Mouse (Mus musculus) CH12.LX (cell line): Measurements from ENCODE around the gene Tal1.

ENCODE experiments used
- CHD1 ChIP-seq: IDR thresholded peaks from 2 replicates; pipeline ENCODE4 v1.6.1; 2012; ENCODE audit warnings: low read depth, low read length, improper control_type of control experiment, inconsistent platforms
- CHD2 ChIP-seq: IDR thresholded peaks from 2 replicates; pipeline ENCODE4 v1.6.1; 2011; ENCODE audit warnings: low read length, improper control_type of control experiment
- CTCF ChIP-seq, 2 experiments: IDR thresholded peaks in 1 of 2; conservative IDR thresholded peaks in 1 of 2; 2 replicates each; pipeline ENCODE4 v1.5.1; 2011 to 2012; ENCODE audit warnings: low read depth in 2 of 2, low read length in 2 of 2, improper control_type of control experiment in 1 of 2, inconsistent platforms in 1 of 2, mild to moderate bottlenecking in 1 of 2, moderate library complexity in 1 of 2
- ELF1 ChIP-seq: IDR thresholded peaks from 2 replicates; pipeline ENCODE4 v1.6.1; 2014; ENCODE audit warnings: low read depth, mild to moderate bottlenecking, inconsistent platforms, low read length, improper control_type of control experiment
- EP300 ChIP-seq: IDR thresholded peaks from 2 replicates; pipeline ENCODE4 v1.6.1; 2011; ENCODE audit warnings: low read length, improper control_type of control experiment
- MYC ChIP-seq: IDR thresholded peaks from 2 replicates; pipeline ENCODE4 v1.6.1; 2011; ENCODE audit warnings: low read depth, mild to moderate bottlenecking, improper control_type of control experiment, low read length
- NELFE ChIP-seq: IDR thresholded peaks from 2 replicates; pipeline ENCODE4 v1.6.1; 2011; ENCODE audit warnings: low read depth, low read length, improper control_type of control experiment
- POLR2A ChIP-seq: IDR thresholded peaks from 2 replicates; pipeline ENCODE4 v1.6.1; 2011; ENCODE audit warnings: low read depth, mild to moderate bottlenecking, improper control_type of control experiment, low read length
- SIN3A ChIP-seq: IDR thresholded peaks from 2 replicates; pipeline ENCODE4 v1.6.1; 2012; ENCODE audit warnings: low read length, improper control_type of control experiment, inconsistent platforms
- TCF12 ChIP-seq: IDR thresholded peaks from 2 replicates; pipeline ENCODE4 v1.6.1; 2014; ENCODE audit warnings: low read depth, mild to moderate bottlenecking, inconsistent platforms, low read length, improper control_type of control experiment
- USF1 ChIP-seq: IDR thresholded peaks from 2 replicates; pipeline ENCODE4 v1.6.1; 2014; ENCODE audit warnings: low read depth, mild to moderate bottlenecking, inconsistent platforms, low read length, improper control_type of control experiment
- USF2 ChIP-seq: conservative IDR thresholded peaks from 2 replicates; pipeline ENCODE4 v1.6.1; 2011; ENCODE audit warnings: low read depth, low read length, improper control_type of control experiment

DNA sequence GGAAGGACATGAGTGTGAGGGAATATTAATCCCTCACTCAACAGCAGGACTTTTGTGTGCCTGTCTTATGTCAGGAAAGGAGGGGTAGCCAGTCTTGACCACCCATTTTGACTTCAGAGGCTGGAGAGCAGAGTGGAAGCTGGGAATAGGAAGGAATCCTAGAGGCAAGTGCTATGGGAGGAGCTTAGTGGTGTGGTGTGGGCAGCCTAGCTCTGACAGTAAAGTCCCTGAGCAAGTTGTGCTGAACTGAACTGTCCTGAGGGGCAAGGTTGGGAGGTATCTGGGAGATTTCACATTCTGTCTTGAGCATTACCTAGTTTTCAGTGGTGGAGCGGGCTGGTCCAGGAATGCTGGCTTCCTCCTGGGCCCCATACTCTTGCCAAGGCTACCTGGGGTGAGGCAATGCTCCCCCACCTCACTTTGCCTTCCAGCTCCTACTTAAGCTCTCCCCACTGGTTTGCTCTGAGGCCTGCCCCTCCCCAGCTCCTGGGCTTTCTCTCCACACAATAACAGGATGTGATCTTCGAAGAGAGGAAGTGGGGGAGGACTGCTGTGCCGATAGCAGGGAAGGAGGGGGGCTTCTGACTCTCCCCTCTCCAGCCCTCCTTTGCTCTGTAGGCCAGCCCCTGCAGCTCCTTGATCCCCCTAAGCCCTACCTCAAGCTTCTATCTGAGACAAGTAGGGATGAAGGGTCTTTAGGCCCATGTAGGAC, 19.1 kb downstream of the Tal1 start:
- TF ChIP-seq NELFE (no peak), USF1 (no peak), CTCF (conservative IDR thresholded peaks at IDR 0.05 in 1 of 2, IDR thresholded peaks at IDR 0.05 in 1 of 2; ENCODE audit: low read depth in 2 of 2, low read length in 2 of 2) (no peak), CHD2 (no peak), POLR2A (no peak), USF2 (no peak), CHD1 (no peak), EP300 (no peak), ELF1 (no peak), MYC (no peak), TCF12 (no peak), SIN3A (no peak)
